Mouse (Mus musculus): ENCODE measurements around the gene Cops4. TPM values are rescaled to one million over a fixed set of nuclear protein-coding genes. Genes with fewer than 3 reads are reported as not detected.

Cops4 gene
- polyA plus RNA-seq, 1 experiment from 2014 or later = 151 TPM

DNA sequence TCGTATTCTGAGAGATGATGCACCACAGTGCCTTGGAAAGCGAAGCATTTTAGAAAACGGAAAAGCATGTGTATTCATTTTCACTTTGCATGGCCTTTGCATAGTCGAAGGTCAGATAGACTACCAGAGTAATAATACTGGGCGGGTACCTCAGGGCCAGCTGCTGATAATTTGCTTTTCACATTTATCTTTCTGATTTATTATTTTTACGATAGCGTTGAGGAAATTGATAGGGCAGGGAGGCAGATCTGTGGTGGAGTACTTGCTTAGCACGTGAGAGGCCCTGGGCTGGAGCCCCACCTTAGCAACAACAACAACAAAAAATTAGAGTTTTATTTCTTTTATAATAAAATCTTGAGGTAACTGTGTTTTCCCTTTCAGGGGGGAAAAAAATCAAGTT, 50.1 kb downstream of the Cops4 start:
- Histone ChIP-seq H3K9ac (ENCODE audit: low read length) (no peak overlapping the region), H3K9me3 (replicated peaks; ENCODE audit: control insufficient read depth, low read length) (no peaks in the 10 kb centered on the region), H3K4me3 (ENCODE audit: low read length) (no peak overlapping the region), H3K36me3 (ENCODE audit: control insufficient read depth, insufficient read depth) (no peaks in the 10 kb centered on the region), H3K27ac (ENCODE audit: low read length) (no peak overlapping the region), H3K4me2 (ENCODE audit: low read depth, low read length) (no peak overlapping the region), H3K4me1 (ENCODE audit: control insufficient read depth, insufficient read depth, low read length) (0 out of 2 replicates have a peak, but pooled peaks cover 2% of the 10 kb centered on the region), H3K27me3 (ENCODE audit: control insufficient read depth, insufficient read depth, low read length) (no peaks in the 10 kb centered on the region)
- no peak for ATAC-seq (replicated peaks; ENCODE audit: extremely low read depth, insufficient read depth, low FRiP score)
- 65% methylated on average over 8 of the region's 8 CpGs for WGBS

DNA sequence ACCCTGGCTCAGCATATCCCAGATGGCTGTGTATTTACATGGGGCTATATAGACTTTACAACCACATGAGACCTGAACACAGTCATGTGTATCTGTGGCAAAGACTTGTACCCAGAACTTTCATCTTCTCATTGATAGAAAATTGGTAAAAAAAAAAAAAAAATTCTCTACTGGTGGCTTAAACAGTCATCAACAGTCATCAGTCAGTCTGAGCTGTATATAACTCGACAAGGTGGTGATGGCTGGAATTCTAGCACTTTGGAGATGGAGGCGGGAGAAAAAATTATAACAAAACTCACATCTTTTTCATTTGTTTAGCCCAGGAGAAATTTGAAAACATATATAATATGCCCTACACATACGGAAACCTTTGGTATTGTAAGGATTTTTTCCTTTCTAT, 50.7 kb downstream of the Cops4 start:
- H3K36me3 ChIP-seq (ENCODE audit: control insufficient read depth, insufficient read depth) = no peaks in the 10 kb centered on the region
- H3K9ac ChIP-seq (ENCODE audit: low read length) = no peak overlapping the region
- H3K4me1 ChIP-seq (ENCODE audit: control insufficient read depth, insufficient read depth, low read length) = 0 out of 2 replicates have a peak, but pooled peaks cover 2% of the 10 kb centered on the region
- H3K9me3 ChIP-seq (replicated peaks; ENCODE audit: control insufficient read depth, low read length) = no peaks in the 10 kb centered on the region
- no peak overlapping the region for H3K4me3 ChIP-seq (ENCODE audit: low read length)
- no peak overlapping the region for H3K4me2 ChIP-seq (ENCODE audit: low read depth, low read length)
- H3K27me3 ChIP-seq (ENCODE audit: control insufficient read depth, insufficient read depth, low read length) = no peaks in the 10 kb centered on the region
- 73% methylated on average over 3 of the region's 3 CpGs for WGBS
- no peak overlapping the region for H3K27ac ChIP-seq (ENCODE audit: low read length)
- ATAC-seq (replicated peaks; ENCODE audit: extremely low read depth, insufficient read depth, low FRiP score) = no peak

DNA sequence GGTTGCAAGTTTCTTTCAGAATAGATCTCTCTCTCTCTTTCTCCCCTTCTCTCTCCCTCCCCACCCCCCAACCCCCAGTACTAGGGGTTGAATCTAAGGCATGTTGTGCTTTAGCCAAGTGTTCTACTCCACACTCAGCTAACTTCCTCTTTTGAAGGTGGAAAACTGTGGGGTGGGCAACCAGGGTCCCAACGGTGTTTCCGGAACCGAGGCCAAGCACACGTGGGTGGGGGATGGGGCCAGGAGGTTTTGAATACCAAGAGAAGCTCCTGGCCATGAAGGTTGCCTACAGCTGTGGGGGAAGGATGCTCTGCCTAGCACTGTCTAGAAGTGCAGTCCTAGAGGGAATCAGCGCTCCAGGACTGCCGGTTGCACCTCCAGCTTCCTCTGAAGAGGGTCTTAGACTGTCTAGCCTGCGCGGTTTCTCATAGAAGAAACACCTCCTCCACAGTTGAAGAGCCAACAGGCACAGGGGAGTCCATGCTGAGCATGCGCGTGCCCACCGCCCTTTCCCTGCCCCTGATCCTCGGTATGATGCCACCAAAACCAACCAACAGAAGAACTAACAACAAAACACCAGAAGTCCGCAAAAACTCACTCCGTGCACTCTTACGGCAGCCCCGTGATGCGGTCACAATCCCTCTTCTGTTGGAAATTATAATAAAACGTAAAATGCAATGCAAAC, 51.3 kb downstream of the Cops4 start:
- WGBS = 62% methylated on average over 18 of the region's 18 CpGs

DNA sequence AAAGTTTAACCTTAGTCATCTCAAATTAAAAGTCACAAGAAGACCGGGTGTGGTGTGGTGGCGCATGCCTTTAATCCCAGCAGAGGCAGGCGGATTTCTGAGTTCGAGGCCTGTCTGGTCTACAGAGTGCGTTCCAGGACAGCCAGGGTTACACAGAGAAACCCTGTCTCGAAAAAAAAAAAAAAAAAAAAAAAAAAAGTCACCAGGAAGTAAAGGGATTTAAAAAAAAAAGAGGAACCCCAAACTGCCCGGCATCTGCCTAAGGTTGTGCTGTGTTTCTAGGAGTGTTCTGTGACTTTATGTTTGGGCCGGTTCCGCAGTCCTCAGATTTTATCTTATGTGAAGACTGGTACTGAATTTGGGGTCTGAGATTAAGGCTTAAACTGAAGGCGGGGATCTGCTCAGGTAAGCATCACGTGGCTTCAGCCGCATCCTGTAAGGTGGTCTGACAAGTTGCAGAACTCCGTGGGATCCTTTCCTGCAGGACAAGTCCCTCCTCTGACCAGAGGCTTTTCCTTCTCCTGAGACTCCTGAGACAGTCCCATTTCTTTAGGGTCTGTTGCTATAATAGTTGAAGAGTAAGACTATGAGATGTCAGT, 52.0 kb downstream of the Cops4 start:
- Histone ChIP-seq H3K36me3 (ENCODE audit: control insufficient read depth, insufficient read depth) (no peaks in the 10 kb centered on the region), H3K4me2 (ENCODE audit: low read depth, low read length) (peak overlapping the region; percentile 32), H3K27ac (ENCODE audit: low read length) (no peak overlapping the region), H3K27me3 (ENCODE audit: control insufficient read depth, insufficient read depth, low read length) (no peaks in the 10 kb centered on the region), H3K9me3 (replicated peaks; ENCODE audit: control insufficient read depth, low read length) (no peaks in the 10 kb centered on the region), H3K4me1 (ENCODE audit: control insufficient read depth, insufficient read depth, low read length) (0 out of 2 replicates have a peak, but pooled peaks cover 2% of the 10 kb centered on the region), H3K4me3 (ENCODE audit: low read length) (peak overlapping the region; percentile 32), H3K9ac (ENCODE audit: low read length) (no peak overlapping the region)
- ATAC-seq (replicated peaks; ENCODE audit: extremely low read depth, insufficient read depth, low FRiP score) = no peak
- WGBS = 60% methylated on average over 13 of the region's 13 CpGs

More for the DNA sequence above, 51.3 kb downstream of the Cops4 start:
- Histone ChIP-seq H3K9ac (ENCODE audit: low read length) (no peak overlapping the region), H3K36me3 (ENCODE audit: control insufficient read depth, insufficient read depth) (no peaks in the 10 kb centered on the region), H3K9me3 (replicated peaks; ENCODE audit: control insufficient read depth, low read length) (no peaks in the 10 kb centered on the region), H3K27ac (ENCODE audit: low read length) (no peak overlapping the region), H3K27me3 (ENCODE audit: control insufficient read depth, insufficient read depth, low read length) (no peaks in the 10 kb centered on the region), H3K4me3 (ENCODE audit: low read length) (no peak overlapping the region), H3K4me2 (ENCODE audit: low read depth, low read length) (no peak overlapping the region), H3K4me1 (ENCODE audit: control insufficient read depth, insufficient read depth, low read length) (0 out of 2 replicates have a peak, but pooled peaks cover 2% of the 10 kb centered on the region)
- peak; percentile 12; the same call in 1 of the 2 replicates for ATAC-seq (replicated peaks; ENCODE audit: extremely low read depth, insufficient read depth, low FRiP score)

DNA sequence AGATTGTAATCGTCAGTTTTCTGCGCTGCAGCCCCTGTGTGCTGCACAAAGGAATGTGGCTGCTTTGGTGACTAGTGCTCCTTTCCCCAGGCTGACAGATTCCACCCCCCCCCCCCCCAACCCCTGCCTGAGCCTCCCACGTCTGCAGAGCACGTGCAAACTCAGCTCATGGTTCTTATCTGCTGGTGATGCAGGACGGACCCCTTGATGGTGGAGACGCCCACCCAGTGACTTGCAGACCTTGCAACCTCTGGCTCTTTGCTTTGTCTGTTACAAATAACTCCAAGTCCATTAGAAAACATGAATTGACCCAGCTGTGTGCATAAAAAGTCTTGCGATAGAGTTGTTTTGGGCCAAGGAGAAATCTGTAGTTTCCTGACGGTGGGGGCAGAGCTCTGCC, 52.6 kb downstream of the Cops4 start:
- Histone ChIP-seq H3K36me3 (ENCODE audit: control insufficient read depth, insufficient read depth) (no peaks in the 10 kb centered on the region), H3K4me2 (ENCODE audit: low read depth, low read length) (peak overlapping the region; percentile 32), H3K4me3 (ENCODE audit: low read length) (peak overlapping the region; percentile 32), H3K27ac (ENCODE audit: low read length) (no peak overlapping the region), H3K27me3 (ENCODE audit: control insufficient read depth, insufficient read depth, low read length) (no peaks in the 10 kb centered on the region), H3K4me1 (ENCODE audit: control insufficient read depth, insufficient read depth, low read length) (0 out of 2 replicates have a peak, but pooled peaks cover 2% of the 10 kb centered on the region), H3K9me3 (replicated peaks; ENCODE audit: control insufficient read depth, low read length) (no peaks in the 10 kb centered on the region), H3K9ac (ENCODE audit: low read length) (no peak overlapping the region)
- 19% methylated on average over 8 of the region's 8 CpGs for WGBS
- ATAC-seq (replicated peaks; ENCODE audit: extremely low read depth, insufficient read depth, low FRiP score) = no peak

DNA sequence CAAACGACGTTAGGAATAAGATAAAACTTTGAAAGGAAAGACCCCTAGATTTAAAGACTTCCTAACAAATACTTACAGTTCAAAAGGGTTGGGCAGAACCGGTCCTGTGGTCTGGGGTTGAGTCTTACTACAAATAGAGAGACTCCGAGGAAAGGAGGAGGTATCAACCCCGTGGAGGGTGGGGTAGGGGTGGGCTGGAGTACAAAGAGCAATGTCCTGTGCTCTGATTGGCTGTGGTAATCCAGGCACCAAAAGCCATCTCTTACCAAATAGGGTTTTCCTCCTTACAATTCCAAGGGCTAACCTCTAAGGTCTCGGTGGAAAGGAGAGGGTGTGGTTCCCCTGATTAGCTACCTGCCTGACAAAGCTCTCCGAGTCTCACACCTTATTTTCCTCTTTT, 54.0 kb downstream of the Cops4 start, which contains the start of gene Plac8:
Plac8 (minus strand) TSS at position 177 of the 400 bp plus-strand sequence.
- Histone ChIP-seq H3K27ac (ENCODE audit: low read length) (no peak within 1 kb of the TSS), H3K27me3 (ENCODE audit: control insufficient read depth, insufficient read depth, low read length) (no peaks in the 10 kb centered on the region), H3K4me1 (ENCODE audit: control insufficient read depth, insufficient read depth, low read length) (0 out of 2 replicates have a peak, but pooled peaks cover 2% of the 10 kb centered on the region), H3K9me3 (replicated peaks; ENCODE audit: control insufficient read depth, low read length) (no peaks in the 10 kb centered on the region), H3K4me2 (ENCODE audit: low read depth, low read length) (peak within 1 kb of the TSS; percentile 32), H3K36me3 (ENCODE audit: control insufficient read depth, insufficient read depth) (no peaks in the 10 kb centered on the region), H3K9ac (ENCODE audit: low read length) (no peak within 1 kb of the TSS), H3K4me3 (ENCODE audit: low read length) (peak within 1 kb of the TSS; percentile 32)
- ATAC-seq (replicated peaks; ENCODE audit: extremely low read depth, insufficient read depth, low FRiP score) = 0 out of 2 replicates have a peak, but pooled peaks have one; percentile 38
- 17% methylated on average over 7 of the region's 7 CpGs for WGBS

DNA sequence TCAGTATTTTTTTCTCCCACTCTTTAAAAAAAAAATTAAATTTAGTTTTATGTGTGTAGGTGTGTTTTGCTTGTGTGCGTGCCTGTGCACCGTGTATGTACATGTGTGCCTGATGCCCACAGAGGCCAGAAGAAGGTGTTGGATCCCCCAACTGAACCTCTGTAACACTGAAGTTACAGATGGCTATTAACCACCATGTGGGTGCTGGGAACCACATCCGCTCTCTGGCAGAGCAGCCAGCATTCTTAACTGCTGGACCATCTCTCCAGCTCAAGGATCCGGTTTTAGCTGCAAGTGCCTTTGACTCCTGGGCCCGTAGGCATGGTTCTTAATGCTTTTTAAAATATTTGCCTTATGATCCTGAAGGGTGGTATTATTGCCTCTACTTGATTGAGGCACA, 55.1 kb downstream of the Cops4 start:
- Histone ChIP-seq H3K36me3 (ENCODE audit: control insufficient read depth, insufficient read depth) (no peaks in the 10 kb centered on the region), H3K4me2 (ENCODE audit: low read depth, low read length) (no peak overlapping the region), H3K9ac (ENCODE audit: low read length) (no peak overlapping the region), H3K27me3 (ENCODE audit: control insufficient read depth, insufficient read depth, low read length) (no peaks in the 10 kb centered on the region), H3K9me3 (replicated peaks; ENCODE audit: control insufficient read depth, low read length) (no peaks in the 10 kb centered on the region), H3K27ac (ENCODE audit: low read length) (no peak overlapping the region), H3K4me1 (ENCODE audit: control insufficient read depth, insufficient read depth, low read length) (0 out of 2 replicates have a peak, but pooled peaks cover 2% of the 10 kb centered on the region), H3K4me3 (ENCODE audit: low read length) (no peak overlapping the region)
- WGBS = 82% methylated on average over 5 of the region's 5 CpGs
- ATAC-seq (replicated peaks; ENCODE audit: extremely low read depth, insufficient read depth, low FRiP score) = no peak

DNA sequence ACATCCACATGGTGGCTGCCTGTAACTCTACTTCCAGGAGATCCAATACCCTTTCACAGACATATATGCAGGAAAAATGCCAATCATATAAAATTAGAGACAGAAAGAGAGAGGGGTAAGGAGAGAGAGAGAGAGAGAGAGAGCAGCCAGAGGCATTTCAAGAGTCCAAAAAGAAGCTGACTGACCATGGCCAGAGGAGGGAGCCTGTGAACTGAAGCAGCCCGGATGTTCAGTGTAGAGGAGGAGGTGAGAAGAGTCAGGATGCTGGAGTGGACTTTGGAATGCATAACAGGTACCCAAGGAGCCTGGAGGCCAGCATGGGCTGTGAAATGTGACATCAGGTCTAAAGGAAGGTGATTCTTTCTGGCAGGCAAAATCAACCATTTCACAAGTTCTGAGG, 56.7 kb downstream of the Cops4 start:
- H3K36me3 ChIP-seq (ENCODE audit: control insufficient read depth, insufficient read depth) = no peaks in the 10 kb centered on the region
- H3K27me3 ChIP-seq (ENCODE audit: control insufficient read depth, insufficient read depth, low read length) = no peaks in the 10 kb centered on the region
- H3K27ac ChIP-seq (ENCODE audit: low read length) = no peak overlapping the region
- ATAC-seq (replicated peaks; ENCODE audit: extremely low read depth, insufficient read depth, low FRiP score) = no peak
- no peaks in the 10 kb centered on the region for H3K9me3 ChIP-seq (replicated peaks; ENCODE audit: control insufficient read depth, low read length)
- H3K9ac ChIP-seq (ENCODE audit: low read length) = no peak overlapping the region
- 65% methylated on average over 1 of the region's 1 CpGs for WGBS
- 0 out of 2 replicates have a peak, but pooled peaks cover 2% of the 10 kb centered on the region for H3K4me1 ChIP-seq (ENCODE audit: control insufficient read depth, insufficient read depth, low read length)
- no peak overlapping the region for H3K4me2 ChIP-seq (ENCODE audit: low read depth, low read length)
- H3K4me3 ChIP-seq (ENCODE audit: low read length) = no peak overlapping the region

DNA sequence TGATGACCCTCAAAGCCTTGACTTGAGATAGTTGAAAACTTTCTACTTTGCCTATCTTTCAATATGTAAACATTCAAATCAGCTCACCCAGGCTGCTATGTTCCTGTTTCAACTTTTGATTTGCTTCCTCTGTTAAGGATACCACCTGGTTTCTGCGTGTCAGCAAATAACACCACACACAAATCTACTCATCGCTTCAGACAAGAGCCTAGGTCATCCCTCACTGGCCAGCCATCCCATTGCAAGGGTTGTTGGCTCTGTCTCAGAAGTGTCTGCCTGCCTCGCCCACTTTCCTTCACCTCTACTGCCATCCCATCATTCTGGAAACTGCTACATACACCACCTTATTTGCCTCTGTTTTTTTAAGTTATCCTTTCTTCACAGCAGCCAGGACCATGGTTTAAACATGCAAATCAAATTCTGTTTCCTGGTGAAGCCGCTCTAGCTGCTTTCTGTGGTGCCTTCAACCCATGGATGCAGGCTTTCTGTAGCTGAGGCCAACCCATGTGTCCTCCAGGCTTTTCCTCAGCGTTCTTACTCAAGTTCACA, 60.8 kb downstream of the Cops4 start:
- no peak overlapping the region for H3K4me3 ChIP-seq (ENCODE audit: low read length)
- no peaks in the 10 kb centered on the region for H3K36me3 ChIP-seq (ENCODE audit: control insufficient read depth, insufficient read depth)
- H3K4me1 ChIP-seq (ENCODE audit: control insufficient read depth, insufficient read depth, low read length) = no peaks in the 10 kb centered on the region
- H3K9ac ChIP-seq (ENCODE audit: low read length) = no peak overlapping the region
- no peaks in the 10 kb centered on the region for H3K27me3 ChIP-seq (ENCODE audit: control insufficient read depth, insufficient read depth, low read length)
- WGBS = 80% methylated on average over 5 of the region's 5 CpGs
- ATAC-seq (replicated peaks; ENCODE audit: extremely low read depth, insufficient read depth, low FRiP score) = no peak
- H3K27ac ChIP-seq (ENCODE audit: low read length) = no peak overlapping the region
- no peak overlapping the region for H3K4me2 ChIP-seq (ENCODE audit: low read depth, low read length)
- H3K9me3 ChIP-seq (replicated peaks; ENCODE audit: control insufficient read depth, low read length) = no peaks in the 10 kb centered on the region

Data from heart, embryonic 16.5 days (tissue).